ENCODE assay signal across 19 mouse cellular contexts in the genomic region with DNA sequence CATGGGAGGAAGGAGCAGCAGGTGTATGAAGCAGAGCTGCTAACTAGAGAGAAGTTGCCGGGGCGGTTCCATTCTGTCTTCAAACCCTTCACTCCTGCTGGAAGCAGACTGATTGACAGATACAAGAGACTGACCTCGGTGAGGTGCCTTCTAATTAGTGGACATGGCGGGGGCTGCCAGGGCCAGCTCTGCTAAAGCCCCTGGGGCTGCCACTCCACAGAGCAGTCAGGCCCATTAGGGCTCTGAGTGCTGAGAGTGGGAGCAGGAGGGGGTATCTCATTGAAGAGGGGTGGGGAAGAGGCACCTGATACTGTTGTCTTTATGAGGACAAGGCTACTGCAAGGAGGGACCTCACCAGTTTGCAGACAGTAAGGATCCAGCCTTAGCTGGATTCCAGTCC. TPM values are rescaled to one million over a fixed set of nuclear protein-coding genes. Genes with fewer than 3 reads are reported as not detected.
DNase-seq lines count a peak whose midpoint lies in the region; ATAC-seq lines count a peak whose summit lies in the region.
"Had no signal": no experiment of that assay in that cellular context is flagged by ENCODE, and none has a peak within 500 bp of the region (broad histone marks: within the 10 kb centered on the region; RNA-seq: fewer than 3 reads in every experiment).

No protein-coding gene starts in this region.

- no peak overlapping the region for H3K4me2 ChIP-seq in embryonic facial prominence, embryonic 11.5 days (ENCODE audit: low read depth, low read length)
- no peak overlapping the region for H3K4me2 ChIP-seq in forebrain, embryonic 11.5 days (ENCODE audit: low read depth, low read length, severe bottlenecking)
- no peak overlapping the region for H3K4me2 ChIP-seq in midbrain, embryonic 16.5 days (ENCODE audit: low read length)
- H3K4me2 ChIP-seq: heart, embryonic 13.5 days had no signal

- no peak overlapping the region for H3K9ac ChIP-seq in embryonic facial prominence, embryonic 11.5 days (replicated peaks; ENCODE audit: low read length)
- H3K9ac ChIP-seq in forebrain, embryonic 11.5 days (ENCODE audit: low read length) = no peak overlapping the region
- no peak overlapping the region; the same call in 1 of the 2 replicates for H3K9ac ChIP-seq in midbrain, embryonic 16.5 days (ENCODE audit: low read depth, low read length)
- H3K9ac ChIP-seq: heart, embryonic 13.5 days; liver, postnatal 0 days had no signal

- H3K27ac ChIP-seq in embryonic facial prominence, embryonic 11.5 days (replicated peaks; ENCODE audit: low read depth, low read length) = no peak overlapping the region
- H3K27ac ChIP-seq in forebrain, embryonic 11.5 days (ENCODE audit: low read depth, low read length) = no peak overlapping the region
- H3K27ac ChIP-seq in limb, embryonic 10.5 days = peak overlapping the region; percentile 76; the same call in 1 of the 2 replicates
- no peak overlapping the region for H3K27ac ChIP-seq in midbrain, embryonic 16.5 days (ENCODE audit: low read length)
- H3K27ac ChIP-seq: heart, embryonic 13.5 days; layer of hippocampus, adult 2 months had no signal

- H3K9me3 ChIP-seq in embryonic facial prominence, embryonic 11.5 days (replicated peaks; ENCODE audit: control insufficient read depth, low read length) = no peaks in the 10 kb centered on the region
- no peaks in the 10 kb centered on the region for H3K9me3 ChIP-seq in forebrain, embryonic 11.5 days (ENCODE audit: control insufficient read depth, low read length)
- no peaks in the 10 kb centered on the region for H3K9me3 ChIP-seq in limb, embryonic 10.5 days (replicated peaks)
- H3K9me3 ChIP-seq in midbrain, embryonic 16.5 days (replicated peaks; ENCODE audit: control insufficient read depth, low read length, poor library complexity, severe bottlenecking) = no peaks in the 10 kb centered on the region
- H3K9me3 ChIP-seq: G1E; heart, embryonic 13.5 days had no signal

- DNase-seq in embryonic facial prominence, embryonic 11.5 days (ENCODE audit: low spot score) = peak; percentile 30
- peak; percentile 52 for DNase-seq in forebrain, embryonic 11.5 days (ENCODE audit: low spot score)
- no peak for DNase-seq in limb, embryonic 10.5 days (ENCODE audit: low spot score)
- no peak for DNase-seq in ovary, postnatal 14 days (ENCODE audit: low spot score)
- DNase-seq in cerebellum, adult 9-11 months = no peak
- DNase-seq: cerebellum, postnatal 10 days; embryo, embryonic 11 days; kidney, postnatal 10 days; liver; liver, postnatal 0 days; lung, postnatal 14 days; right cerebral cortex, postnatal 14 days had no signal

- peak; percentile 49 for ATAC-seq in embryonic facial prominence, embryonic 11.5 days (replicated peaks; ENCODE audit: insufficient number of reproducible peaks, low FRiP score, low TSS enrichment, low read depth)
- peak; percentile 66; the same call in 1 of the 2 replicates for ATAC-seq in forebrain, embryonic 11.5 days (replicated peaks; ENCODE audit: low FRiP score)
- ATAC-seq in midbrain, embryonic 16.5 days = peak; percentile 74
- no peak for ATAC-seq in megakaryocyte, adult 5-6 weeks (ENCODE audit: poor library complexity, severe bottlenecking)
- ATAC-seq: intestine, postnatal 0 days; liver, postnatal 0 days had no signal

- 24% methylated on average over 4 of the region's 4 CpGs for WGBS in embryonic facial prominence, embryonic 11.5 days
- 23% methylated on average over 4 of the region's 4 CpGs for WGBS in forebrain, embryonic 11.5 days
- WGBS in limb, embryonic 10.5 days = 44% methylated on average over 4 of the region's 4 CpGs
- 34% methylated on average over 4 of the region's 4 CpGs for WGBS in midbrain, embryonic 16.5 days

- no peaks in the 10 kb centered on the region for H3K4me1 ChIP-seq in embryonic facial prominence, embryonic 11.5 days (ENCODE audit: control insufficient read depth, insufficient read depth, low read length)
- H3K4me1 ChIP-seq in forebrain, embryonic 11.5 days (replicated peaks; ENCODE audit: control insufficient read depth, insufficient read depth, low read length) = peaks cover 4% of the 10 kb centered on the region; the same call in 1 of the 2 replicates
- peaks cover 47% of the 10 kb centered on the region for H3K4me1 ChIP-seq in limb, embryonic 10.5 days
- peaks cover 6% of the 10 kb centered on the region for H3K4me1 ChIP-seq in midbrain, embryonic 16.5 days (ENCODE audit: control insufficient read depth, insufficient read depth, low read length)
- H3K4me1 ChIP-seq: heart, embryonic 13.5 days had no signal

- H3K27me3 ChIP-seq in embryonic facial prominence, embryonic 11.5 days (ENCODE audit: control insufficient read depth, insufficient read depth, low read length) = no peaks in the 10 kb centered on the region
- no peaks in the 10 kb centered on the region for H3K27me3 ChIP-seq in forebrain, embryonic 11.5 days (ENCODE audit: control insufficient read depth, insufficient read depth, low read length)
- H3K27me3 ChIP-seq in limb, embryonic 10.5 days (ENCODE audit: low read depth, poor library complexity, severe bottlenecking) = no peaks in the 10 kb centered on the region
- H3K27me3 ChIP-seq in midbrain, embryonic 16.5 days (ENCODE audit: control insufficient read depth, insufficient read depth, low read depth, low read length) = no peaks in the 10 kb centered on the region
- H3K27me3 ChIP-seq: heart, embryonic 13.5 days had no signal

- no peak overlapping the region for H3K4me3 ChIP-seq in embryonic facial prominence, embryonic 11.5 days (ENCODE audit: low read depth, low read length)
- no peak overlapping the region for H3K4me3 ChIP-seq in forebrain, embryonic 11.5 days (ENCODE audit: low read depth, low read length)
- H3K4me3 ChIP-seq in limb, embryonic 10.5 days = no peak overlapping the region
- no peak overlapping the region for H3K4me3 ChIP-seq in midbrain, embryonic 16.5 days (ENCODE audit: low read depth, low read length)
- H3K4me3 ChIP-seq: erythroblast, embryonic 14.5 days; heart, embryonic 13.5 days; layer of hippocampus, adult 2 months had no signal

- no peaks in the 10 kb centered on the region for H3K36me3 ChIP-seq in embryonic facial prominence, embryonic 11.5 days (replicated peaks; ENCODE audit: control insufficient read depth, insufficient read depth, low read depth, low read length)
- H3K36me3 ChIP-seq in forebrain, embryonic 11.5 days (ENCODE audit: control insufficient read depth, insufficient read depth, low read length) = no peaks in the 10 kb centered on the region
- H3K36me3 ChIP-seq in limb, embryonic 10.5 days = no peaks in the 10 kb centered on the region
- H3K36me3 ChIP-seq in midbrain, embryonic 16.5 days (ENCODE audit: control insufficient read depth, insufficient read depth, low read length) = no peaks in the 10 kb centered on the region
- H3K36me3 ChIP-seq: G1E; heart, embryonic 13.5 days had no signal

RNA-seq across cellular contexts. Expression of a gene that starts 17.4 kb away (rescaled TPM):
- polyA plus RNA-seq in embryonic facial prominence, embryonic 11.5 days (2014; fragmentation: Nextera tagmentation; extraction: Ambion mirVana) = 25.9 and 28.3 TPM in 2 replicates
- polyA plus RNA-seq in forebrain, embryonic 11.5 days (2014; fragmentation: Nextera tagmentation; extraction: Ambion mirVana) = 20.3 and 22.2 TPM in 2 replicates
- 15.2 and 18.2 TPM in 2 replicates for polyA plus RNA-seq in limb, embryonic 10.5 days (2016; fragmentation: Nextera tagmentation; extraction: Ambion mirVana)
- 40.3 and 49.8 TPM in 2 replicates for polyA plus RNA-seq in midbrain, embryonic 16.5 days (2015; fragmentation: Nextera tagmentation; extraction: Ambion mirVana)
- total RNA-seq in megakaryocyte, adult 5-6 weeks (2015) = 160 and 202 TPM in 2 replicates
- 125 and 139 TPM in 2 replicates for total RNA-seq in megakaryocyte, adult 5-6 weeks (2017)

RNA-seq across cellular contexts. Expression of a gene that starts 25.3 kb away (rescaled TPM):
- 8.3 and 10.5 TPM in 2 replicates for polyA plus RNA-seq in embryonic facial prominence, embryonic 11.5 days (2014; fragmentation: Nextera tagmentation; extraction: Ambion mirVana)
- 17.9 and 20.8 TPM in 2 replicates for polyA plus RNA-seq in forebrain, embryonic 11.5 days (2014; fragmentation: Nextera tagmentation; extraction: Ambion mirVana)
- 2.5 and 4.3 TPM in 2 replicates for polyA plus RNA-seq in limb, embryonic 10.5 days (2016; fragmentation: Nextera tagmentation; extraction: Ambion mirVana)
- 103 and 119 TPM in 2 replicates for polyA plus RNA-seq in midbrain, embryonic 16.5 days (2015; fragmentation: Nextera tagmentation; extraction: Ambion mirVana)
- total RNA-seq in megakaryocyte, adult 5-6 weeks (2015) = 2.0 and 3.0 TPM in 2 replicates
- total RNA-seq in megakaryocyte, adult 5-6 weeks (2017) = 2.3 and 3.5 TPM in 2 replicates

Comparison
In these comparisons a context has a peak if more than half of its experiments do, and no peak if none do; other contexts are left out.
1. DNase-seq: peak in embryonic facial prominence, embryonic 11.5 days (single experiment) and forebrain, embryonic 11.5 days (single experiment); none in limb, embryonic 10.5 days (single experiment), ovary, postnatal 14 days (single experiment) and cerebellum, adult 9-11 months (single experiment).